Comparison of ENCODE assay signal across 25 mouse cellular contexts in the genomic region with DNA sequence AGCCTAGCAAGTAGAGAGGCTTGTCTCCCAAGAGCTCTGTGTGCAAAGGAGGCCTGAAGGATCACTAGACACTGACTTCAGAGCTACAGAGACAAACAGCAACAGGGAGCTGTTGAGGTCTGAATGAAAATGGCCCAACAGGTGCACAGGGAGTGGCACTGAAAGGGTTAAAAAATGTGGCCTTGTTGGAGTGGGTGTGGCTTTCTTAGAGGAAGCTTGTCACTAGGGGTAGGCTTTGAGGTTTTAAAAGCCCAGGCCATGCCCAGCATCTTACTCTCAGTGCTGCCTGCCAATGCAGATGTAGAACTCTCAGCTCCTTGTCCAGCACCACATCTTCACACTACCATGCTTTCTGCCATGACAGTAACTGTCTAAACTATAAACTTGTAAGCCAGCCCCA. TPM values are rescaled to one million over a fixed set of nuclear protein-coding genes. Genes with fewer than 3 reads are reported as not detected.
DNase-seq lines count a peak whose midpoint lies in the region; ATAC-seq and TF ChIP-seq lines count a peak whose summit lies in the region.
"Had no signal": no experiment of that assay in that cellular context is flagged by ENCODE, and none has a peak within 500 bp of the region (broad histone marks: within the 10 kb centered on the region; RNA-seq: fewer than 3 reads in every experiment).

No protein-coding gene starts in this region.

- H3K4me1 ChIP-seq in midbrain, embryonic 14.5 days (ENCODE audit: control insufficient read depth, insufficient read depth, low read length), result no peaks in the 10 kb centered on the region
- no peaks in the 10 kb centered on the region for H3K4me1 ChIP-seq in midbrain, postnatal 0 days (ENCODE audit: insufficient read depth, low read length)
- H3K4me1 ChIP-seq in ES-E14 (ENCODE audit: control insufficient read depth in 2 of 2, insufficient read depth in 2 of 2, low read length in 2 of 2, poor library complexity in 1 of 2), result 0 out of 4 replicates have a peak, but pooled peaks cover 0 to 1% of the 10 kb centered on the region in 2 experiments
- H3K4me1 ChIP-seq: heart, embryonic 10.5 days; hindbrain, embryonic 10.5 days; neural tube, embryonic 12.5 days had no signal

- no peaks in the 10 kb centered on the region for H3K9me3 ChIP-seq in midbrain, embryonic 14.5 days (ENCODE audit: control insufficient read depth, low read length)
- no peaks in the 10 kb centered on the region for H3K9me3 ChIP-seq in midbrain, postnatal 0 days (ENCODE audit: low read length)
- no peaks in the 10 kb centered on the region for H3K9me3 ChIP-seq in ES-E14 (ENCODE audit: control insufficient read depth, insufficient read depth, low read depth, low read length)
- H3K9me3 ChIP-seq: heart, embryonic 10.5 days; hindbrain, embryonic 10.5 days; limb, embryonic 15.5 days; neural tube, embryonic 12.5 days had no signal

- peaks cover 4% of the 10 kb centered on the region; the same call in 1 of the 2 replicates for H3K36me3 ChIP-seq in midbrain, embryonic 14.5 days (ENCODE audit: control insufficient read depth, insufficient read depth, low read length)
- no peaks in the 10 kb centered on the region for H3K36me3 ChIP-seq in midbrain, postnatal 0 days (ENCODE audit: insufficient read depth, low read length)
- peaks cover 2% of the 10 kb centered on the region; the same call in 1 of the 2 replicates for H3K36me3 ChIP-seq in ES-E14 (ENCODE audit: control insufficient read depth, insufficient read depth, low read length, poor library complexity, severe bottlenecking)
- H3K36me3 ChIP-seq: heart, embryonic 10.5 days; neural tube, embryonic 12.5 days had no signal

- no peak for TF ChIP-seq CTCF in midbrain, postnatal 0 days (IDR thresholded peaks at IDR 0.05)

- no peak for ATAC-seq in midbrain, embryonic 14.5 days (ENCODE audit: low FRiP score, low TSS enrichment)
- no peak for ATAC-seq in midbrain, postnatal 0 days (ENCODE audit: low FRiP score)
- ATAC-seq: forebrain, embryonic 14.5 days; liver, postnatal 0 days had no signal

- no peak overlapping the region for H3K4me2 ChIP-seq in midbrain, embryonic 14.5 days (ENCODE audit: low read length)
- H3K4me2 ChIP-seq in midbrain, postnatal 0 days (ENCODE audit: low read depth, low read length, poor library complexity, severe bottlenecking), result no peak overlapping the region
- H3K4me2 ChIP-seq: limb, embryonic 15.5 days; neural tube, embryonic 12.5 days had no signal

- in situ Hi-C loops in ES-E14 (cut with MboI; ENCODE audit: low sequenced_read_pairs in 2 of 2, unreplicated experiment in 2 of 2), result no loop called here

- H3K27ac ChIP-seq in midbrain, embryonic 14.5 days (replicated peaks; ENCODE audit: low read depth, low read length), result no peak overlapping the region
- H3K27ac ChIP-seq in midbrain, postnatal 0 days (ENCODE audit: low read depth, low read length), result no peak overlapping the region
- no peak overlapping the region for H3K27ac ChIP-seq in ES-E14 (ENCODE audit: insufficient read depth, low read depth, low read length, poor library complexity, severe bottlenecking)
- H3K27ac ChIP-seq: heart, embryonic 10.5 days; hindbrain, embryonic 10.5 days; layer of hippocampus, adult 2 months; limb, embryonic 15.5 days; neural tube, embryonic 12.5 days had no signal

- H3K9ac ChIP-seq in midbrain, embryonic 14.5 days (replicated peaks; ENCODE audit: low read length), result no peak overlapping the region
- no peak overlapping the region for H3K9ac ChIP-seq in midbrain, postnatal 0 days (replicated peaks; ENCODE audit: low read length, poor library complexity, severe bottlenecking)
- H3K9ac ChIP-seq in ES-E14 (ENCODE audit: insufficient read depth, low read depth, low read length, poor library complexity, severe bottlenecking), result no peak overlapping the region
- H3K9ac ChIP-seq: limb, embryonic 15.5 days; liver, postnatal 0 days; neural tube, embryonic 12.5 days had no signal

- no peak overlapping the region for H3K4me3 ChIP-seq in midbrain, embryonic 14.5 days (replicated peaks; ENCODE audit: low read depth, low read length)
- H3K4me3 ChIP-seq in midbrain, postnatal 0 days (ENCODE audit: low read depth, low read length), result no peak overlapping the region
- H3K4me3 ChIP-seq in ES-E14 (ENCODE audit: insufficient read depth in 1 of 2, low read depth in 1 of 2, low read length in 2 of 2, poor library complexity in 1 of 2, severe bottlenecking in 1 of 2), result no peak overlapping the region
- H3K4me3 ChIP-seq: heart, embryonic 10.5 days; hindbrain, embryonic 10.5 days; layer of hippocampus, adult 2 months; limb, embryonic 15.5 days; neural tube, embryonic 12.5 days had no signal

- peak; percentile 19 for DNase-seq in midbrain, embryonic 14.5 days
- DNase-seq in midbrain, postnatal 0 days (ENCODE audit: low spot score), result no peak
- DNase-seq in ES-E14 (ENCODE audit: low read depth, low spot score), result peak; percentile 17
- DNase-seq in embryo, embryonic 10.5 days (ENCODE audit: low spot score), result peak; percentile 17
- no peak for DNase-seq in cerebellum, adult 9-10 months
- DNase-seq in gastrocnemius, postnatal 4 days (ENCODE audit: low spot score in 2 of 2), result no peak
- no peak for DNase-seq in frontal cortex, postnatal 14 days (ENCODE audit: low spot score in 2 of 2)
- DNase-seq: cerebellum, postnatal 10 days; kidney, adult 18-20 months; kidney, postnatal 14 days; liver, postnatal 0 days; lung, postnatal 10 days had no signal

- H3K27me3 ChIP-seq in midbrain, embryonic 14.5 days (ENCODE audit: control insufficient read depth, insufficient read depth, low read length), result no peaks in the 10 kb centered on the region
- no peaks in the 10 kb centered on the region for H3K27me3 ChIP-seq in midbrain, postnatal 0 days (ENCODE audit: insufficient read depth, low read length)
- H3K27me3 ChIP-seq: limb, embryonic 15.5 days; neural tube, embryonic 12.5 days had no signal

TF ChIP-seq in ES-E14, 5 proteins besides CTCF, POLR2A, EP300 and RAD21:
- no peak for TF ChIP-seq ZC3H11A (IDR thresholded peaks at IDR 0.05; ENCODE audit: borderline replicate concordance, low read depth, low read length)
- TF ChIP-seq CHD2 (IDR thresholded peaks at IDR 0.05; ENCODE audit: low read depth, low read length), result no peak
- no peak for TF ChIP-seq HCFC1 (IDR thresholded peaks at IDR 0.05; ENCODE audit: borderline replicate concordance, insufficient read depth, low read length)
- TF ChIP-seq ZNF384 (IDR thresholded peaks at IDR 0.05; ENCODE audit: low read depth, low read length), result no peak
- TF ChIP-seq MAFK (IDR thresholded peaks at IDR 0.05; ENCODE audit: insufficient read depth, low read depth, low read length), result no peak

RNA-seq across cellular contexts. Expression of gene Camsap2, which starts 29.6 kb away (rescaled TPM):
- 52.0 and 63.8 TPM in 2 replicates for polyA plus RNA-seq in midbrain, embryonic 14.5 days (2014; fragmentation: Nextera tagmentation; extraction: Ambion mirVana)
- total RNA-seq in midbrain, postnatal 0 days (2014; rRNA removed), result 137 and 143 TPM in 2 replicates
- polyA plus RNA-seq in midbrain, postnatal 0 days (2015; fragmentation: Nextera tagmentation; extraction: Ambion mirVana), result 19.0 and 21.9 TPM in 2 replicates
- total RNA-seq in ES-E14 (2012; rRNA removed), result 20.3 and 20.6 TPM in 2 replicates
- total RNA-seq in gastrocnemius, postnatal 4 days (2021), result 10 to 100 TPM; 25.6 to 26.7 TPM

RNA-seq across cellular contexts. Expression of gene Gpr25, which starts 55.6 kb away (rescaled TPM):
- 1.4 TPM in 1 of 2 replicates, not detected in the other for polyA plus RNA-seq in midbrain, embryonic 14.5 days (2014; fragmentation: Nextera tagmentation; extraction: Ambion mirVana)
- 1.3 and 2.8 TPM in 2 replicates for total RNA-seq in midbrain, postnatal 0 days (2014; rRNA removed)
- 1.7 and 2.1 TPM in 2 replicates for polyA plus RNA-seq in midbrain, postnatal 0 days (2015; fragmentation: Nextera tagmentation; extraction: Ambion mirVana)
- not detected in 2 replicates for total RNA-seq in ES-E14 (2012; rRNA removed)
- total RNA-seq in gastrocnemius, postnatal 4 days (2021), result not detected
- total RNA-seq: adrenal gland, adult 18-20 months; adrenal gland, postnatal 4 days; gastrocnemius, adult 18-20 months; megakaryocyte, adult 5-6 weeks; monocyte, adult 5-6 weeks had no signal
- polyA plus RNA-seq: gonadal fat pad, adult 2 months; heart, embryonic 10.5 days; heart, postnatal 0 days; hindbrain, embryonic 10.5 days; limb, embryonic 15.5 days; liver, postnatal 0 days; neural tube, embryonic 12.5 days had no signal

Comparison
In these comparisons a context has a peak if more than half of its experiments do, and no peak if none do; other contexts are left out.
1. DNase-seq: peak in midbrain, embryonic 14.5 days (single experiment), ES-E14 (single experiment) and embryo, embryonic 10.5 days (single experiment); none in midbrain, postnatal 0 days (single experiment), cerebellum, adult 9-10 months (single experiment), gastrocnemius, postnatal 4 days (0 of 2) and frontal cortex, postnatal 14 days (0 of 2).